Mouse (Mus musculus) stomach, embryonic 14.5 days (tissue): ENCODE measurements around the gene Casp3. TPM values are rescaled to one million over a fixed set of nuclear protein-coding genes. Genes with fewer than 3 reads are reported as not detected.
A peak's percentile ranks its signal among the peaks of the same experiment; 100 is the strongest.

Experiments
- ATAC-seq: fragments of 200-750 bp; cut with Nextera tagmentation; 2 replicates; pipeline ENCODE4 v1.8.0; 2017; ENCODE audit warnings: low read depth, moderate TSS enrichment; ENCODE audit not compliant: insufficient number of reproducible peaks, insufficient read depth, low FRiP score
- H3K27ac ChIP-seq: fragments of 300-500 bp; sonication (generic); 2 replicates; pipeline ENCODE4 v1.5.1; 2014; ENCODE audit warnings: mild to moderate bottlenecking, low read length, moderate library complexity, mixed read lengths
- H3K27me3 ChIP-seq: fragments of 300-500 bp; sonication (generic); 2 replicates; pipeline ENCODE4 v1.6.1; 2014; ENCODE audit warnings: low read length, control low read depth, mixed read lengths; ENCODE audit not compliant: control insufficient read depth, insufficient read depth
- H3K36me3 ChIP-seq: fragments of 300-500 bp; sonication (generic); 2 replicates; pipeline ENCODE4 v1.6.1; 2014; ENCODE audit warnings: mild to moderate bottlenecking, control low read depth, low read length, moderate library complexity, mixed read lengths; ENCODE audit not compliant: control insufficient read depth, insufficient read depth
- H3K4me1 ChIP-seq: fragments of 300-500 bp; sonication (generic); 2 replicates; pipeline ENCODE4 v1.6.1; 2014; ENCODE audit warnings: low read length, control low read depth, mixed read lengths; ENCODE audit not compliant: control insufficient read depth, insufficient read depth
- H3K4me2 ChIP-seq: fragments of 300-500 bp; sonication (generic); replicated peaks from 2 replicates; pipeline ENCODE4 v1.6.1; 2014; ENCODE audit warnings: low read depth, low read length, control low read depth
- H3K4me3 ChIP-seq: fragments of 300-500 bp; sonication (generic); 2 replicates; pipeline ENCODE4 v1.5.1; 2014; ENCODE audit warnings: low read depth, low read length, control low read depth
- H3K9ac ChIP-seq: fragments of 300-500 bp; sonication (generic); replicated peaks from 2 replicates; pipeline ENCODE4 v1.6.1; 2014; ENCODE audit warnings: low read depth, mild to moderate bottlenecking, control low read depth, low read length, moderate library complexity, mixed read lengths
- H3K9me3 ChIP-seq: fragments of 300-500 bp; sonication (generic); 2 replicates; pipeline ENCODE4 v1.6.1; 2016; ENCODE audit warnings: low read depth, low read length, control low read depth; ENCODE audit not compliant: control insufficient read depth
- WGBS: fragments of 180-500 bp; shearing (Covaris S2); extraction: QIAGEN DNeasy Blood & Tissue Kit; methylation state at CpG from one replicate; pipeline ENCODE4 v1.1.7; 2014; 5-methylcytosine and 5-hydroxymethylcytosine counted together
- polyA plus RNA-seq: library from polyadenylated mRNA; unstranded; fragments of >200 nt; fragmentation: Nextera tagmentation; extraction: Ambion mirVana; gene quantifications from 2 replicates; pipeline ENCODE4 v1.2.1, GENCODE M21; 2014

Gene Casp3
- polyA plus RNA-seq, 1 experiment from 2014 or later = 53.9 TPM

GRCm38 (mm10) chr8:46613377-46613776, 3.7 kb upstream of the Casp3 start:
- no peak overlapping the region for H3K27ac ChIP-seq

DNA sequence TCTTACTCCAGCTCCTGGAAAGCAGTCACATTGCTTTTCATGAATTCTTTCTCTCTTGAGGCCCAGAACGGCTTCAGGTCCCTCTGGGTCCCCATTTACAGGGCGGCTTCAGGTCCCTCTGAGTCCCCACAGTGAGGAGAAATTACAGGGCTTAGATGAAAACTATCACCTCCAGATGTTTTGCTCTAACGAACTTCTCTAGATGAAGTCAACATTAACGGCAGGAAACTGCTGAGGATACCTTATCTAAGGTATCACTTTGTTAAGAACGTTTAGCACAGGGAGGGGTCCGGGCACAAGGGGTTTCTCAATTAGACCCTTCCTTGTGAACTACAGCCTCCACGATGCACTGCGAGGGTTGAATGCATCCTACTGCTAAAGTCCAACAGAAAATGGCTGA, 1.2 kb upstream of the Casp3 start:
- Histone ChIP-seq H3K4me3 (no peak overlapping the region), H3K9me3 (no peaks in the 10 kb centered on the region), H3K27ac (no peak overlapping the region), H3K27me3 (no peaks in the 10 kb centered on the region), H3K4me2 (peak overlapping the region; percentile 60; the same call in 1 of the 2 replicates), H3K4me1 (peaks cover 11% of the 10 kb centered on the region), H3K36me3 (no peaks in the 10 kb centered on the region), H3K9ac (no peak overlapping the region)
- WGBS = 81% methylated on average over 8 of the region's 8 CpGs
- ATAC-seq = no peak

More at GRCm38 (mm10) chr8:46613377-46613776, 3.7 kb upstream of the Casp3 start:
- no peaks in the 10 kb centered on the region for H3K27me3 ChIP-seq
- ATAC-seq = no peak
- H3K4me3 ChIP-seq = no peak overlapping the region
- no peak overlapping the region for H3K4me2 ChIP-seq
- no peaks in the 10 kb centered on the region for H3K36me3 ChIP-seq
- WGBS = 43% methylated on average over 4 of the region's 4 CpGs
- H3K4me1 ChIP-seq = peaks cover 5% of the 10 kb centered on the region
- no peaks in the 10 kb centered on the region for H3K9me3 ChIP-seq
- no peak overlapping the region for H3K9ac ChIP-seq

DNA sequence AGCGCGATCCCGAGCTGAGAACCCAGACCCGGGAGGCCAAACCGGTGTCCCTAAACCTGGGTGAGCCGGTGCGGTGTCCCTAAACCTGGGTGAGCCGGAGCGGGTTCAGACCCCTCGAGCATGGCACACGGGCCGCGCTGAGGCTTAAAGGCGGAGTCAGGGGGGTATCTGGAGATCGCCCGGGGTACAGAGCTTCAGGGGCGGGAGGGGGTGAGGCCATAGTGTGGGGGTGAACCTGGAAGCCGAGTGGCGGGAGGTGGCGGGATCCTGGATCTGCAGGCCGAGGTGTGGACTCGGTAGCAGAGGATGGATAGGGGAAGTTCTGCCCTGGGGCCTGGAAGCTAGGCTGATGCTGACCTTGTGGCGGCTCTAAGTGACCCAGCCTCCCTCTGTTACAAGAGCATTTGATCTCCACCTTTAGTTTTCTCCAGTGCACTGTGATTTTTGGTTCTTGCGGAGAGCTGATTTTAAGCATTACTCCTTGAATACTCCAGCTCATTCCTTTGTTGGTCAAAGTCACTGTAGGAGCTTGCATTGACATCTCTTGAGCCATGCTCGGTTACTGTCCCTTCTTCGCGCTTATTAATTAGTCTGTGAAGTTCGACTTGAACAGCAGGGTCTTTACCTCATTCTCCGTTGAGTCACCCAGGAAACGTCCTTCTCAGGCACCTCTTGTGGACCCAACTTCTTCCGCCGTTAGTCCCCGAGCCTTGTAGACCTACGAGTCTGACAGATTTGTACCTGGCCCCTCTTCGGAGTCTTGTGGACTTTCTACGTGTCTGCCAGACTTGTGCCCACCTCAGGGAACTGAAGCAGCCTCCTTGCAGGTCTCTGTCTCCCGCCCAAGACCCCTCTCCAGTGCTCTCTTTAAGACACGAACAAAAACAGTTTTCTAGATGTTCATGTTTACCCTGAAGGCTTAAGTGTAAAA, 864 bp downstream of the Casp3 start:
- Histone ChIP-seq H3K36me3 (no peaks in the 10 kb centered on the region), H3K9ac (peak overlapping the region; percentile 83), H3K4me3 (peak overlapping the region; percentile 76), H3K4me2 (peak overlapping the region; percentile 97), H3K27ac (peak overlapping the region; percentile 88), H3K27me3 (no peaks in the 10 kb centered on the region), H3K9me3 (no peaks in the 10 kb centered on the region), H3K4me1 (peaks cover 11% of the 10 kb centered on the region)
- under 1% methylated on average over 38 of the region's 38 CpGs for WGBS
- ATAC-seq = no peak; the same call in none of the 2 replicates

DNA sequence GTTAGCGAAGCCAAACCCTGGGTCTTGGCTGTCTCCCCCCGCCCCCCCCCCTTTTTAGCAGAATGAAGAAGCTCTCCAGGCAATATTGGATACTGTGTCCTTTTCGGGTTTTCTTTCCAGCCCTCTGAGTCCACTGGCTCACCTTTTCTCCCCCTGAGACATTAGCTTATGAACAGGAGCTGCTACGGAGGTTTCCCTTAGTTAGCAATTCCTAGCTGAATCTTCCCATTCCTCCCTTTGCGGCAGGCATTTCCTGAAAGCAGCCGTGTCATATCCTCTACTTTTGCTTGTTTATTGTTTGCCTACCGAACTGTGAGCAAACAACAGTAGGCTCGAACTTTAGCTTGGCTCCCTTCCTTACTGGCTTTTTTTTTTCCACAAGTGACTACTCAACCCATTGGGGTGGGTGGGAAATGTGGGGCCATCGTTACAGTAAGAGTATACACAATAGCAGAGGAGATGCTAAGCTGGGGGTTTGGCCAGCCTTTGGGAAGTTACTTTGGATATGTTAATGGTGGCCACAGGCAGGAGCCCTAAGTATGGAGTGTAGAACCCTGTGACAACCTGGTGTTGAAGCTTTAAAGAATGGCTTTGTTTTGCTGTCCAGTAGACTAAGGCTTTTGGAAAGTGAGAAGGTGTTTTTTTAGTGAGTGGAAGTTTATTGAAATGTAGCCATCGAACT, 1.7 kb downstream of the Casp3 start:
- no peaks in the 10 kb centered on the region for H3K27me3 ChIP-seq
- peak overlapping the region; percentile 76 for H3K4me3 ChIP-seq
- H3K4me2 ChIP-seq = peak overlapping the region; percentile 97
- 4% methylated on average over 10 of the region's 10 CpGs for WGBS
- no peaks in the 10 kb centered on the region for H3K9me3 ChIP-seq
- no peaks in the 10 kb centered on the region for H3K36me3 ChIP-seq
- H3K27ac ChIP-seq = no peak overlapping the region
- no peak for ATAC-seq
- peak overlapping the region; percentile 83 for H3K9ac ChIP-seq
- peaks cover 8% of the 10 kb centered on the region for H3K4me1 ChIP-seq

DNA sequence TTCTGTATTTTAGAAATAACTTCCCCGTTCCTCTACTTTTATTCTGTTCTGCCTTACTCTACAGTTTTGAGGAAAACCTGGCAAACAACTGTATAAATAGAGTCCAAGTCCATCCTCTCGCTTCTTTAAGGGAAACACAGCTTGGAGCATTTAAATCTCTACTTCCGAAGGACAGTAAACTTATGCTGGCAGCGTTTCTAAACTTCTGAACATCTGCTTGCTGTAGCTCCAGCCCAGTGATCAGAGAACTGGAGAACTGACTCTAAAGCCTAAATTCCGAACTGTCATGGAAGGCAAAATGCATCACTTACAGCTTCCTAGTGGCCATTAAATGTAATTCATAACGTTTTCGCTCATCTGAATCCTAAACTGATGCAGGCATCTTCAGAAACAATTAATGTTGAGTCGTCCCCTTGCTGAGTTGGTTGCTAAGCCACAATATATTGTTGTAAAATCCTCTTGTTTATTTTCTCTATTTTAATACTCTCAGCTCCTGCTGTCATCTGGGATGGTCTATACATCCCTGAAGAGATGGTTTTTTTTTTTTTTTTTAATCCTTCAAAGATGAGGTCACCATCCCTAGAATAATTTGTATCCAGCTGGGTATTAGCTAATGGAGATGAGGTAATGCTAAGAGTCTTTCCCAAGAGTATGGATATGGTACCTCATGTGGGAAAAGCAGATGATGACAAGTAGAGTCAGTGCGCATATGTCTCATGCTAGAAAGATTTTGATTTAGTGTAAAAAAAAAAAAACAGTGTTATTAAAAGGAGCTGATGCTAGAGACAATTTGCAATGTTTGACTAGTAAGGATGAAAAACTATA, 5.6 kb downstream of the Casp3 start:
- H3K27ac ChIP-seq = no peak overlapping the region
- no peak for ATAC-seq
- H3K4me2 ChIP-seq = no peak overlapping the region
- no peaks in the 10 kb centered on the region for H3K27me3 ChIP-seq
- no peak overlapping the region for H3K4me3 ChIP-seq
- no peaks in the 10 kb centered on the region for H3K9me3 ChIP-seq
- H3K4me1 ChIP-seq = peaks cover 15% of the 10 kb centered on the region
- no peak overlapping the region for H3K9ac ChIP-seq
- WGBS = 57% methylated on average over 9 of the region's 9 CpGs
- no peaks in the 10 kb centered on the region for H3K36me3 ChIP-seq

- no peaks in the 10 kb centered on the region for H3K9me3 ChIP-seq
- no peak for ATAC-seq
- H3K4me1 ChIP-seq = peaks cover 9% of the 10 kb centered on the region
- no peak overlapping the region for H3K4me3 ChIP-seq
- WGBS = 24% methylated on average over 1 of the region's 1 CpGs
- no peak overlapping the region for H3K4me2 ChIP-seq
- no peaks in the 10 kb centered on the region for H3K27me3 ChIP-seq
- no peak overlapping the region for H3K27ac ChIP-seq
- H3K9ac ChIP-seq = no peak overlapping the region
- no peaks in the 10 kb centered on the region for H3K36me3 ChIP-seq
These were observed 8.1 kb downstream of the Casp3 start for GRCm38 (mm10) chr8:46625166-46625565.

GRCm38 (mm10) chr8:46626642-46627041, 9.6 kb downstream of the Casp3 start:
- Histone ChIP-seq H3K4me2 (no peak overlapping the region), H3K4me1 (peaks cover 9% of the 10 kb centered on the region), H3K9ac (no peak overlapping the region), H3K9me3 (no peaks in the 10 kb centered on the region), H3K27me3 (no peaks in the 10 kb centered on the region), H3K27ac (no peak overlapping the region), H3K4me3 (no peak overlapping the region), H3K36me3 (peaks cover 5% of the 10 kb centered on the region)
- no peak for ATAC-seq
- WGBS = 97% methylated on average over 5 of the region's 5 CpGs

GRCm38 (mm10) chr8:46627881-46628280, 10.8 kb downstream of the Casp3 start:
- Histone ChIP-seq H3K9ac (no peak overlapping the region), H3K27me3 (no peaks in the 10 kb centered on the region), H3K4me2 (no peak overlapping the region), H3K9me3 (no peaks in the 10 kb centered on the region), H3K4me1 (peaks cover 9% of the 10 kb centered on the region), H3K4me3 (no peak overlapping the region), H3K36me3 (peaks cover 15% of the 10 kb centered on the region), H3K27ac (no peak overlapping the region)
- ATAC-seq = no peak
- 78% methylated on average over 7 of the region's 7 CpGs for WGBS
